Mouse (Mus musculus): ENCODE results near the gene Thsd4.

GRCm38 (mm10) chr9:60449498-60449897 is 72.3 kb downstream of the Thsd4 start:
- no peak for TF ChIP-seq CHD2 (IDR thresholded peaks at IDR 0.05; ENCODE audit: low read depth, low read length)
- TF ChIP-seq ZC3H11A (IDR thresholded peaks at IDR 0.05; ENCODE audit: borderline replicate concordance, low read depth, low read length): no peak
- no peak for TF ChIP-seq ZNF384 (IDR thresholded peaks at IDR 0.05; ENCODE audit: low read depth, low read length)
- no peak for TF ChIP-seq HCFC1 (IDR thresholded peaks at IDR 0.05; ENCODE audit: borderline replicate concordance, insufficient read depth, low read length)
- TF ChIP-seq MAFK (IDR thresholded peaks at IDR 0.05; ENCODE audit: insufficient read depth, low read depth, low read length): no peak
